Mouse (Mus musculus): Measurements from ENCODE around the gene Iqcg. TPM values are rescaled to one million over a fixed set of nuclear protein-coding genes. Genes with fewer than 3 reads are reported as not detected.

The Iqcg gene
- polyA plus RNA-seq, 1 experiment from 2014 or later, result 4.9 TPM

DNA sequence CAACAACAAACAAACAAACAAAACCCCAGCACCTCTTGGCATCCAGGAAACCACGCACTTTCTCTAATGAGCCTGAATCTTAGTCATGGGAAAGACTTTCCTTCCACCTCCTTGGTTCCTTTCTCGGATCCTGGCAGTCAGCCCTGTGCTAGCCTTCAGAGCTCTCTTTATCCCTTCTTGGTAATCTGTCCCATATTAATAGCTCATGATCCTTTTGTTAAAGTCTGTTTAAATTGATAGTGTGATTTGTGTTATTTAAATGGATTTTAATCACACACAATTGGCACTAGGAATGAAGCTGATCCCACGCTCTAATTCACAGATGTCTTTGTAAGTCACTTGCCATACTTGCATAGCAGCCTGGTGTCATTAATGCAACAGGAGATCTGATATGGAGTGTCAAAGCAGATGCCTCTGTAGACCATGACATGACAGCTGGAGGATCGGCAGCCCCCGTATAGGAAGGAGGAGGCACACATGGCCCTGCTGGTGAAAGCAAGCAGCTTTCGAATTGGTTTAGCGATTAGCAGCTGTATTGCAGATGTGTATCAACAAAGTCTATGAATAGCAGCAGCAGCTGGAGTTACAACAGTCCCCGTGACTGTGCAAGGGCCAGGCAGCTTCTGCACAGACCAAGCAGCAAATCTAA, 31.4 kb downstream of the Iqcg start:
- no peaks in the 10 kb centered on the region for H3K36me3 ChIP-seq (ENCODE audit: insufficient read depth, low read length)
- WGBS, result 69% methylated on average over 8 of the region's 8 CpGs
- no peak for ATAC-seq (ENCODE audit: low FRiP score, low TSS enrichment)

DNA sequence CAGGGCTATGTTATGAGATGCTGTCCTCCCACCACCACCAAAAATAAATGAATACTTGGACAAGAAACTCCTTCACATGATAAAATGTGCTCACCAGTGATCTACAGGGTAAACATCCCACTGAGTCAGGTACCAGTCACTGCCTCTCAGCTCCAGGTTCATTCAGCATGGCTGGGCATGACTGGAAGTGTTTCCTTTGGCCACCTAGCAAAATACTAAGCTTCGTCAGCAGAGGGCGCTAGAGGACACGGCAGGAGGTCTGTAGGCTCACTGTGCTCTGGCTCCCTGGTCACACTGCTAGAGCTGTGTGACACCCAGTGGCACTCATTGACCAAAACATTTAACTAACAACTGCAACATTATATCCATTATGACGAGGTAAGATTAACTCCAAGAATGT, 32.3 kb downstream of the Iqcg start:
- Histone ChIP-seq H3K27me3 (ENCODE audit: insufficient read depth, low read length) (no peaks in the 10 kb centered on the region), H3K4me3 (ENCODE audit: low read length) (no peak overlapping the region), H3K9ac (replicated peaks; ENCODE audit: low read length) (no peak overlapping the region), H3K4me1 (ENCODE audit: insufficient read depth, low read length) (no peaks in the 10 kb centered on the region), H3K27ac (ENCODE audit: low read length) (no peak overlapping the region), H3K9me3 (ENCODE audit: low read length) (no peaks in the 10 kb centered on the region), H3K36me3 (ENCODE audit: insufficient read depth, low read length) (no peaks in the 10 kb centered on the region), H3K4me2 (replicated peaks; ENCODE audit: low read depth, low read length) (no peak overlapping the region)
- 0 out of 2 replicates have a peak, but pooled peaks have one; percentile 60 for ATAC-seq (ENCODE audit: low FRiP score, low TSS enrichment)
- 5% methylated on average over 4 of the region's 4 CpGs for WGBS

More for the DNA sequence above, 31.4 kb downstream of the Iqcg start:
- Histone ChIP-seq H3K9ac (replicated peaks; ENCODE audit: low read length) (no peak overlapping the region), H3K27me3 (ENCODE audit: insufficient read depth, low read length) (no peaks in the 10 kb centered on the region), H3K4me1 (ENCODE audit: insufficient read depth, low read length) (no peaks in the 10 kb centered on the region), H3K9me3 (ENCODE audit: low read length) (no peaks in the 10 kb centered on the region), H3K4me2 (replicated peaks; ENCODE audit: low read depth, low read length) (no peak overlapping the region), H3K27ac (ENCODE audit: low read length) (no peak overlapping the region), H3K4me3 (ENCODE audit: low read length) (no peak overlapping the region)

- H3K4me1 ChIP-seq (ENCODE audit: insufficient read depth, low read length), result 0 out of 2 replicates have a peak, but pooled peaks cover 3% of the 10 kb centered on the region
- no peak overlapping the region for H3K4me3 ChIP-seq (ENCODE audit: low read length)
- H3K36me3 ChIP-seq (ENCODE audit: insufficient read depth, low read length), result 0 out of 2 replicates have a peak, but pooled peaks cover 2% of the 10 kb centered on the region
- 73% methylated on average over 3 of the region's 3 CpGs for WGBS
- no peak for ATAC-seq (ENCODE audit: low FRiP score, low TSS enrichment)
- no peak overlapping the region for H3K9ac ChIP-seq (replicated peaks; ENCODE audit: low read length)
- no peak overlapping the region for H3K27ac ChIP-seq (ENCODE audit: low read length)
- no peaks in the 10 kb centered on the region for H3K9me3 ChIP-seq (ENCODE audit: low read length)
- H3K27me3 ChIP-seq (ENCODE audit: insufficient read depth, low read length), result no peaks in the 10 kb centered on the region
- no peak overlapping the region for H3K4me2 ChIP-seq (replicated peaks; ENCODE audit: low read depth, low read length)
These were observed 34.6 kb downstream of the Iqcg start for GRCm38 (mm10) chr16:33021381-33021780.

- peak overlapping the region; percentile 24 for H3K4me3 ChIP-seq (ENCODE audit: low read length)
- peak overlapping the region; percentile 55 for H3K9ac ChIP-seq (replicated peaks; ENCODE audit: low read length)
- H3K9me3 ChIP-seq (ENCODE audit: low read length), result no peaks in the 10 kb centered on the region
- H3K36me3 ChIP-seq (ENCODE audit: insufficient read depth, low read length), result peaks cover 11% of the 10 kb centered on the region; the same call in 1 of the 2 replicates
- H3K4me2 ChIP-seq (replicated peaks; ENCODE audit: low read depth, low read length), result peak overlapping the region; percentile 46
- ATAC-seq (ENCODE audit: low FRiP score, low TSS enrichment), result peak; percentile 87
- 44% methylated on average over 21 of the region's 21 CpGs for whole genome bisulfite sequencing
- H3K27ac ChIP-seq (ENCODE audit: low read length), result peak overlapping the region; percentile 87
- 0 out of 2 replicates have a peak, but pooled peaks cover 3% of the 10 kb centered on the region for H3K4me1 ChIP-seq (ENCODE audit: insufficient read depth, low read length)
- no peaks in the 10 kb centered on the region for H3K27me3 ChIP-seq (ENCODE audit: insufficient read depth, low read length)
These were observed 36.8 kb downstream of the Iqcg start for GRCm38 (mm10) chr16:33019117-33019770.

GRCm38 (mm10) chr16:33017677-33018349, 38.2 kb downstream of the Iqcg start:
- 0 out of 2 replicates have a peak, but pooled peaks cover 3% of the 10 kb centered on the region for H3K4me1 ChIP-seq (ENCODE audit: insufficient read depth, low read length)
- no peak overlapping the region for H3K4me2 ChIP-seq (replicated peaks; ENCODE audit: low read depth, low read length)
- H3K27me3 ChIP-seq (ENCODE audit: insufficient read depth, low read length), result no peaks in the 10 kb centered on the region
- H3K9me3 ChIP-seq (ENCODE audit: low read length), result no peaks in the 10 kb centered on the region
- H3K27ac ChIP-seq (ENCODE audit: low read length), result no peak overlapping the region
- no peak overlapping the region for H3K9ac ChIP-seq (replicated peaks; ENCODE audit: low read length)
- no peak overlapping the region for H3K4me3 ChIP-seq (ENCODE audit: low read length)
- 74% methylated on average over 5 of the region's 5 CpGs for WGBS
- ATAC-seq (ENCODE audit: low FRiP score, low TSS enrichment), result no peak
- peaks cover 23% of the 10 kb centered on the region for H3K36me3 ChIP-seq (ENCODE audit: insufficient read depth, low read length)

DNA sequence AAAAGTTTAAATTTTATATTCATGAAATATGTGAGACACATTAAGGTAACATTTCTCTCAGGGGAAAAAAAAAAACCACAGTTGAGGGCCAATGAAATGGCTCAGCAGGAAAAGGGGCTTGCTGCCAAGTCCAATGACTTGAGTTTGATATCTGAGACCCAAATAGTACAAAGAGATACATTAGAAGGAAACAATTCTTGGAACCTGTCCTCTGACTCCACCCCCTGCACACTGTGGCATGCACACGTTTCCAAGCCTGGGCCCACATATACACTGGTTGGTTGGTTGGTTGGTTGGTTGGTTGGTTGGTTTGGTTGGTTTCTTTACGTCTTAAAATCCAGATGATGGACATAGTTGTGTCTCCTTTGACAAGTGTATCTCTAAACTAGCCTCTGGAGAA, 40.0 kb downstream of the Iqcg start:
- H3K27me3 ChIP-seq (ENCODE audit: insufficient read depth, low read length), result no peaks in the 10 kb centered on the region
- no peak overlapping the region for H3K4me2 ChIP-seq (replicated peaks; ENCODE audit: low read depth, low read length)
- peaks cover 34% of the 10 kb centered on the region for H3K36me3 ChIP-seq (ENCODE audit: insufficient read depth, low read length)
- H3K9me3 ChIP-seq (ENCODE audit: low read length), result no peaks in the 10 kb centered on the region
- H3K4me1 ChIP-seq (ENCODE audit: insufficient read depth, low read length), result 0 out of 2 replicates have a peak, but pooled peaks cover 3% of the 10 kb centered on the region
- no peak for ATAC-seq (ENCODE audit: low FRiP score, low TSS enrichment)
- no peak overlapping the region for H3K9ac ChIP-seq (replicated peaks; ENCODE audit: low read length)
- WGBS, result 89% methylated on average over 2 of the region's 2 CpGs
- no peak overlapping the region for H3K27ac ChIP-seq (ENCODE audit: low read length)
- H3K4me3 ChIP-seq (ENCODE audit: low read length), result no peak overlapping the region

- Histone ChIP-seq H3K9me3 (ENCODE audit: low read length) (no peaks in the 10 kb centered on the region), H3K4me2 (replicated peaks; ENCODE audit: low read depth, low read length) (no peak overlapping the region), H3K4me1 (ENCODE audit: insufficient read depth, low read length) (0 out of 2 replicates have a peak, but pooled peaks cover 3% of the 10 kb centered on the region), H3K9ac (replicated peaks; ENCODE audit: low read length) (no peak overlapping the region), H3K4me3 (ENCODE audit: low read length) (no peak overlapping the region), H3K27ac (ENCODE audit: low read length) (no peak overlapping the region), H3K36me3 (ENCODE audit: insufficient read depth, low read length) (peaks cover 34% of the 10 kb centered on the region), H3K27me3 (ENCODE audit: insufficient read depth, low read length) (no peaks in the 10 kb centered on the region)
- WGBS, result 95% methylated on average over 3 of the region's 3 CpGs
- ATAC-seq (ENCODE audit: low FRiP score, low TSS enrichment), result no peak
These were observed 40.6 kb downstream of the Iqcg start for GRCm38 (mm10) chr16:33015396-33015907.

DNA sequence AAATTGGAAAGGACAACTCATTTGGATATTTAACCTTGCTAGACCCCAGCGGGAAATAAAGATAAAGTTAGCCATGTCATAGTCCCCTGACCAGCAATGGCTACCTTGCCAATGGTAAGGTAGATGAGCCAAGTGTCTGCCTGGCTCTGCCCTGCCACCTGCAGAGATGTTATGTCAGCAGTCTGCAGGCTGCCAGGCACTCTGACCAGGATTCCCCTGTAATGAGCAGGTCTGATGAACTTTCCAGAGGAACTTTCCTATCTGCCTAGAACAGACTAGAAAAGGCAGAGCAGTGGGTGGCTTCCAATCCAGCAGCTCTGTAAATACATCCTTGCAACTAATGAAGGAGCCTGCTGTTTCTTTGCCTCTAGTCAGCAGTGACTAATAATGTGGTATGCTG, 41.1 kb downstream of the Iqcg start:
- no peak overlapping the region for H3K4me3 ChIP-seq (ENCODE audit: low read length)
- H3K4me2 ChIP-seq (replicated peaks; ENCODE audit: low read depth, low read length), result no peak overlapping the region
- H3K4me1 ChIP-seq (ENCODE audit: insufficient read depth, low read length), result 0 out of 2 replicates have a peak, but pooled peaks cover 3% of the 10 kb centered on the region
- no peak for ATAC-seq (ENCODE audit: low FRiP score, low TSS enrichment)
- no peak overlapping the region for H3K9ac ChIP-seq (replicated peaks; ENCODE audit: low read length)
- H3K36me3 ChIP-seq (ENCODE audit: insufficient read depth, low read length), result peaks cover 36% of the 10 kb centered on the region
- H3K9me3 ChIP-seq (ENCODE audit: low read length), result no peaks in the 10 kb centered on the region
- H3K27me3 ChIP-seq (ENCODE audit: insufficient read depth, low read length), result no peaks in the 10 kb centered on the region
- H3K27ac ChIP-seq (ENCODE audit: low read length), result no peak overlapping the region
- WGBS, result 91% methylated on average over 1 of the region's 1 CpGs

- Histone ChIP-seq H3K4me3 (ENCODE audit: low read length) (no peak overlapping the region), H3K27me3 (ENCODE audit: insufficient read depth, low read length) (no peaks in the 10 kb centered on the region), H3K9me3 (ENCODE audit: low read length) (no peaks in the 10 kb centered on the region), H3K9ac (replicated peaks; ENCODE audit: low read length) (no peak overlapping the region), H3K4me2 (replicated peaks; ENCODE audit: low read depth, low read length) (no peak overlapping the region), H3K4me1 (ENCODE audit: insufficient read depth, low read length) (0 out of 2 replicates have a peak, but pooled peaks cover 3% of the 10 kb centered on the region), H3K36me3 (ENCODE audit: insufficient read depth, low read length) (peaks cover 45% of the 10 kb centered on the region), H3K27ac (ENCODE audit: low read length) (no peak overlapping the region)
- WGBS, result 93% methylated on average over 5 of the region's 5 CpGs
- no peak for ATAC-seq (ENCODE audit: low FRiP score, low TSS enrichment)
These were observed 42.2 kb downstream of the Iqcg start for GRCm38 (mm10) chr16:33013801-33014200.
